Mouse (Mus musculus): ENCODE measurements around the gene Ret. TPM values are rescaled to one million over a fixed set of nuclear protein-coding genes. Genes with fewer than 3 reads are reported as not detected.

The Ret gene
- polyA plus RNA-seq, 1 experiment from 2014 or later, result 3.8 TPM

DNA sequence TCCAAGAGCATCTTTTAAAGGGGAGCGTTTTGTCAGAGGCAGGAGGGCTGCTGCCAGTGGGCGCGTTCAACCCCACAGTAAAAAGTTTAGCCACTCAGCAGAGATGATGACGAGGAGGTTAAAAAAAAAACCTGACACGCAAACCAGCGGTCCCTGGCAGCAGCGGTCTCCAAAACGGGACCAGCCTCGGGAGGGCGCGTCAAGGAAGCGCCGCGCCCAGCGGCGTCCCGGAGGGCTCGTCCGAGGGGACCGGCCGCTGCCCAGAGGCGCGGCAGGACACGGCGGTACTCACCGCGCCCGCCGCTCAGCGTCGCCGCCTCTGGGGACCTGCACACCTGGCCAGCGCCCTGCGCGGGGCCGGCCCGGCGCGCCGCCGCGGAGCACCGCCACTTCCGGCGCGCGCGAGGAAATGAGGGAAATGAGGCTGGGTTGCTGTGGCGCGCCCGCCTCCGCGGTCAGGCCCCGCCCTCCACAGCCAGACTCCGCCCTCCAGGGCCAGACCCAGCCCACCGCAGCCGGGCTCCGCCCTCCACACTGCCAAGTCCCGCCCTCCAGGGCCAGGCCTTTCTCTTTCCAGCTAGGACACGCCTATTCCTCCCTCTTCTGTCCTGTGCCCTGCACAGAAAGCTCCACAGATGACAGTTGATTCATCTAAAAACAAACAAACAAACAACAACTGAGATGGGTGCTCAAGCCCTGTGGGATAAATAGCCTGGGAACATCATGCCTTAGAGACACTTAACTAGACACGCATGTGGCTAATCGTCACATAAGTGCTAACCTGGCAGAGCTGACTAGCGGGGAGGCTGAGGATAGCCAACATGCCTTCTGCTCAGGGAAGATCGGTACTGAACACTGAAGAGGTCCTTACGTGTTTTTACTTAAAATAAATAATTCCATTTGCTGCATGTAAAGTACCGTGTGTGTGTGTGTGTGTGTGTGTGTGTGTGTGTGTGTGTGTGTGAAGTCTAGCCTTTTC, 58.5 kb downstream of the Ret start, which contains the start of gene Csgalnact2:
Csgalnact2 (minus strand) TSS at position 410 of the 979 bp plus-strand sequence.
- Histone ChIP-seq H3K27ac (replicated peaks) (peak within 1 kb of the TSS; percentile 73), H3K4me2 (replicated peaks) (peak within 1 kb of the TSS; percentile 68), H3K9ac (replicated peaks) (peak within 1 kb of the TSS; percentile 73), H3K27me3 (0 out of 2 replicates have a peak, but pooled peaks cover 2% of the 10 kb centered on the region), H3K9me3 (no peaks in the 10 kb centered on the region), H3K36me3 (no peaks in the 10 kb centered on the region), H3K4me1 (peaks cover 2% of the 10 kb centered on the region; the same call in 1 of the 2 replicates), H3K4me3 (peak within 1 kb of the TSS; percentile 88)
- WGBS, result 8% methylated on average over 58 of the region's 66 CpGs
- peak; percentile 100 for ATAC-seq (ENCODE audit: low FRiP score, low read depth)

- Histone ChIP-seq H3K27me3 (0 out of 2 replicates have a peak, but pooled peaks cover 2% of the 10 kb centered on the region), H3K27ac (replicated peaks) (no peak overlapping the region), H3K4me1 (peaks cover 2% of the 10 kb centered on the region; the same call in 1 of the 2 replicates), H3K4me3 (no peak overlapping the region), H3K9me3 (no peaks in the 10 kb centered on the region), H3K9ac (replicated peaks) (no peak overlapping the region), H3K4me2 (replicated peaks) (no peak overlapping the region), H3K36me3 (no peaks in the 10 kb centered on the region)
- ATAC-seq (ENCODE audit: low FRiP score, low read depth), result no peak
- WGBS, result 90% methylated on average over 2 of the region's 2 CpGs
Observed at GRCm38 (mm10) chr6:118137148-118137547, 60.4 kb downstream of the Ret start.

GRCm38 (mm10) chr6:118134461-118134860, 63.1 kb downstream of the Ret start:
- Histone ChIP-seq H3K36me3 (no peaks in the 10 kb centered on the region), H3K9me3 (no peaks in the 10 kb centered on the region), H3K27ac (replicated peaks) (no peak overlapping the region), H3K27me3 (no peaks in the 10 kb centered on the region), H3K4me2 (replicated peaks) (no peak overlapping the region), H3K4me3 (no peak overlapping the region), H3K9ac (replicated peaks) (no peak overlapping the region), H3K4me1 (peaks cover 2% of the 10 kb centered on the region; the same call in 1 of the 2 replicates)
- no peak for ATAC-seq (ENCODE audit: low FRiP score, low read depth)
- WGBS, result 90% methylated on average over 1 of the region's 1 CpGs

GRCm38 (mm10) chr6:118130022-118130421, 67.5 kb downstream of the Ret start:
- H3K4me2 ChIP-seq (replicated peaks), result no peak overlapping the region
- no peaks in the 10 kb centered on the region for H3K27me3 ChIP-seq
- H3K27ac ChIP-seq (replicated peaks), result no peak overlapping the region
- H3K36me3 ChIP-seq, result no peaks in the 10 kb centered on the region
- no peak overlapping the region for H3K9ac ChIP-seq (replicated peaks)
- no peak for ATAC-seq (ENCODE audit: low FRiP score, low read depth)
- H3K4me1 ChIP-seq, result no peaks in the 10 kb centered on the region
- no peaks in the 10 kb centered on the region for H3K9me3 ChIP-seq
- H3K4me3 ChIP-seq, result no peak overlapping the region
- WGBS, result 84% methylated on average over 2 of the region's 2 CpGs

- WGBS, result 88% methylated on average over 6 of the region's 6 CpGs
- Histone ChIP-seq H3K9ac (replicated peaks) (no peak overlapping the region), H3K4me3 (no peak overlapping the region), H3K4me1 (no peaks in the 10 kb centered on the region), H3K9me3 (no peaks in the 10 kb centered on the region), H3K36me3 (no peaks in the 10 kb centered on the region), H3K27me3 (no peaks in the 10 kb centered on the region), H3K4me2 (replicated peaks) (no peak overlapping the region), H3K27ac (replicated peaks) (no peak overlapping the region)
- ATAC-seq (ENCODE audit: low FRiP score, low read depth), result no peak
Observed at GRCm38 (mm10) chr6:118127827-118128487, 69.6 kb downstream of the Ret start.

DNA sequence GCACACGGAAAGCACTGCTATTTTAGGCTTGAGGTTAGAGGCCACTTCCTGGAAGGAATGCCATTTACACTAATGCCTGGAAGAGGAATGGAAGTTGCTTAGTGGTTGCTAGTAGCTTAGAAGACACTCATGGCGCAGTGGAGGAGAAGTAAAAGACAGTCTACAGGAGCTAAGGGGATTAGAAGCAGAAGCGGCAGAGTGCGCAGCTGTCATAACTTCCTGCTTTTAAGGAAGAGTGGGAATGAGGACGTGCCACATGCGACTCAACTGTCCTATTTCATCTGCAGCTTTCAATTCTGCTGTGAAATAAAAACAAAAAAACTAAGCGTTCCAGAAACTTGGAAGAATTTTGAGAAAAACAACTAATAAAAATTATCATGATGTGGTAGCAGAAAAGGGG, 70.3 kb downstream of the Ret start:
- no peak overlapping the region for H3K27ac ChIP-seq (replicated peaks)
- no peak overlapping the region for H3K4me2 ChIP-seq (replicated peaks)
- H3K9me3 ChIP-seq, result no peaks in the 10 kb centered on the region
- H3K4me1 ChIP-seq, result no peaks in the 10 kb centered on the region
- H3K9ac ChIP-seq (replicated peaks), result no peak overlapping the region
- 87% methylated on average over 7 of the region's 7 CpGs for WGBS
- no peak overlapping the region for H3K4me3 ChIP-seq
- no peaks in the 10 kb centered on the region for H3K27me3 ChIP-seq
- H3K36me3 ChIP-seq, result no peaks in the 10 kb centered on the region
- no peak for ATAC-seq (ENCODE audit: low FRiP score, low read depth)

- no peak for ATAC-seq (ENCODE audit: low FRiP score, low read depth)
- H3K27ac ChIP-seq (replicated peaks), result no peak overlapping the region
- H3K4me1 ChIP-seq, result no peaks in the 10 kb centered on the region
- H3K27me3 ChIP-seq, result no peaks in the 10 kb centered on the region
- H3K9me3 ChIP-seq, result no peaks in the 10 kb centered on the region
- H3K4me2 ChIP-seq (replicated peaks), result no peak overlapping the region
- H3K9ac ChIP-seq (replicated peaks), result no peak overlapping the region
- no peaks in the 10 kb centered on the region for H3K36me3 ChIP-seq
- H3K4me3 ChIP-seq, result no peak overlapping the region
Observed at GRCm38 (mm10) chr6:118126577-118126976, 70.9 kb downstream of the Ret start.

DNA sequence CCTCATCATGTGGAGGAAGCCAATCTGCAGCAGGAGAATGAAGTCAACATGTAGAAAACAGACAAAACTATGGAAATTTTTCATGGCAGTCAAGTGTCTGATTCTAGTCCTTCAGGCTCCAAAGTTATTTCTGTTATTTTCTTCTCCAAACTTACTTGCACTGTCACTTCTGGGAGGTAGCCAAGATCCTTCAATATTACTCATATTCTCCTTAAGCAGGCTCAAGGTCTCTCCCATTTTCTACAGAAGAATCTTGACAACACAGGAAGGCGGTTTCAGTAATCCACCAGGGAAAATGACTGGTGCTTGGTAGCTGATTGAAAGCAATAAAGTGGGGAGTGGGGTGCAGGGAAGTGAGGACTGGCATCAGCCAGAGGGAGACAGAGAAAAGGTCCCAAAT, 74.8 kb downstream of the Ret start:
- Histone ChIP-seq H3K27me3 (no peaks in the 10 kb centered on the region), H3K36me3 (no peaks in the 10 kb centered on the region), H3K27ac (replicated peaks) (no peak overlapping the region), H3K9ac (replicated peaks) (no peak overlapping the region), H3K4me2 (replicated peaks) (no peak overlapping the region), H3K9me3 (no peaks in the 10 kb centered on the region), H3K4me1 (no peaks in the 10 kb centered on the region), H3K4me3 (no peak overlapping the region)
- ATAC-seq (ENCODE audit: low FRiP score, low read depth), result no peak
- 87% methylated on average over 1 of the region's 1 CpGs for WGBS

DNA sequence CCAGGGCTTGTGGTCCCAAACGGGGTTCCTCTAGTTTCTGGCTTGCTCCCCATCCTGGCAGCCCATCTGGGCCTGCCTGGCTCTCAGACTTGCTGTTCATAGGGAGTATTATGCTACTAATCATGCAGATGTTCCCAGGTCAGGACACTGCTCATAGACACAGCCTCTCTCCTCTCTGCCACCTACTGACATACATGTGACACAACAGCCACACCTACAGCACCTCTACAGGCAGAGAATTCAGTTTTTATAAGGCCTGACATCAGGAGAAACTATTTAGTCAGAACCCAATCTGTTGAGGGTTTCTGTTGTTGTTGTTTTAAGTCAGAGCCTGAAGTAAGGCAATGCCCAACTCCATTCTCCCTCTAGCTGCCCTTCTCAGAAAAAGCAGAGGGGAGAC, 85.7 kb downstream of the Ret start:
- no peak overlapping the region for H3K4me2 ChIP-seq (replicated peaks)
- H3K9me3 ChIP-seq, result no peaks in the 10 kb centered on the region
- no peaks in the 10 kb centered on the region for H3K27me3 ChIP-seq
- ATAC-seq (ENCODE audit: low FRiP score, low read depth), result no peak
- H3K36me3 ChIP-seq, result 0 out of 2 replicates have a peak, but pooled peaks cover 3% of the 10 kb centered on the region
- H3K27ac ChIP-seq (replicated peaks), result no peak overlapping the region
- H3K4me1 ChIP-seq, result no peaks in the 10 kb centered on the region
- 73% methylated on average over 1 of the region's 1 CpGs for WGBS
- H3K9ac ChIP-seq (replicated peaks), result no peak overlapping the region
- H3K4me3 ChIP-seq, result no peak overlapping the region

Other genes with a start within 250 kb of the Ret start
- 0.20 and 0.22 TPM in 2 replicates for gene Rasgef1a, start 186.3 kb downstream of the Ret start, polyA plus RNA-seq (2016; fragmentation: Nextera tagmentation; extraction: Ambion mirVana)
- gene Csgalnact2, start 58.6 kb downstream of the Ret start, polyA plus RNA-seq (2016; fragmentation: Nextera tagmentation; extraction: Ambion mirVana), result 8.5 and 8.6 TPM in 2 replicates
- 42.5 and 43.3 TPM in 2 replicates for gene Bms1, start 221.8 kb upstream of the Ret start, polyA plus RNA-seq (2016; fragmentation: Nextera tagmentation; extraction: Ambion mirVana)